Mouse (Mus musculus) cerebellum, adult 2 months (tissue): ENCODE results near the gene Zfp810. TPM values are rescaled to one million over a fixed set of nuclear protein-coding genes. Genes with fewer than 3 reads are reported as not detected.

Source experiments
- DNase-seq, 2 experiments: peaks; one replicate each; pipeline ENCODE4 v3.0.0; 2021
- H3K27ac ChIP-seq: fragments of 200-500 bp; 2 replicates; pipeline ENCODE4 v1.5.1; 2012; ENCODE audit warnings: low read length, control low read depth, inconsistent platforms; ENCODE audit not compliant: insufficient read depth
- H3K27me3 ChIP-seq: fragments of 200-500 bp; 2 replicates; pipeline ENCODE4 v1.6.1; 2012; ENCODE audit warnings: inconsistent platforms, mild to moderate bottlenecking, low read length, moderate library complexity; ENCODE audit not compliant: control insufficient read depth, insufficient read depth
- H3K4me1 ChIP-seq: fragments of 200-500 bp; 2 replicates; pipeline ENCODE4 v1.6.1; 2011; ENCODE audit warnings: low read length; ENCODE audit not compliant: control insufficient read depth, insufficient read depth
- H3K4me3 ChIP-seq: fragments of 200-500 bp; replicated peaks from 2 replicates; pipeline ENCODE3; 2011; ENCODE audit warnings: mild to moderate bottlenecking, low read depth, low read length, control low read depth; ENCODE audit not compliant: insufficient read depth
- CTCF ChIP-seq: fragments of 200-500 bp; IDR thresholded peaks from 2 replicates; pipeline ENCODE4 v1.5.1; 2011; ENCODE audit warnings: low read depth, mild to moderate bottlenecking, control low read depth, low read length, moderate library complexity, borderline replicate concordance; ENCODE audit not compliant: insufficient read depth
- POLR2A ChIP-seq: fragments of 200-500 bp; IDR thresholded peaks from 2 replicates; pipeline ENCODE4 v1.6.1; 2011; ENCODE audit warnings: low read length, control low read depth, borderline replicate concordance; ENCODE audit not compliant: insufficient read depth
- WGBS: fragments of 180-500 bp; shearing (Covaris S2); methylation state at CpG from one replicate; pipeline ENCODE4 v1.1.7; 2018; 5-methylcytosine and 5-hydroxymethylcytosine counted together
- polyA plus RNA-seq: library from polyadenylated mRNA; depleted of rRNA; stranded (reverse); fragments of >200 nt; gene quantifications from 2 replicates; pipeline ENCODE4 v1.2.3, GENCODE M21; 2012

The Zfp810 gene
- polyA plus RNA-seq, 1 experiment: 14.5 TPM

- Histone ChIP-seq H3K27ac (0 out of 2 replicates have a peak overlapping the region, but pooled peaks have one; percentile 17), H3K4me1 (no peaks in the 10 kb centered on the region), H3K27me3 (no peaks in the 10 kb centered on the region), H3K4me3 (peak overlapping the region; percentile 89)
- DNase-seq: peak; percentile 17 to 21
- WGBS: 27% methylated on average over 6 of the region's 6 CpGs
- TF ChIP-seq CTCF: no peak
- TF ChIP-seq POLR2A: no peak
These were observed 722 bp downstream of the Zfp810 start for GRCm38 (mm10) chr9:22306726-22307125.

DNA sequence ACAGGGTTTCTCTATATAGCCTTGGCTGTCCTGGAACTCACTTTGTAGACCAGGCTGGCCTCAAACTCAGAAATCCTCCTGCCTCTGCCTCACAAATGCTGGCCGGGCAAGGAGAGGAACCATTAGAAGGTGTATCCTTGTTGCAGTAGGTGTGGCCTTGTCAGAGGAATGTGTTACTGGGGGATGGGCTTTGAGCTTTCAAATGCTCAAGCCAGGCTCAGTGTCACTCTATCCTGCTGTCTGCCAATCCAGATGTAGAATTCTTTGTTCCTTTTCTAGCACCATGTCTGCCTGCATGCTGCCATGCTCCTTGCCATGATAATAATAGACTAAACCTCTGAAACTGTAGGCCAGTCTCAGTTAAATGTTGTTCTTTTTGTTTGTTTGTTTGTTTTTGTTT is 5.2 kb downstream of the Zfp810 start:
- 95% methylated on average over 1 of the region's 1 CpGs for WGBS
- Histone ChIP-seq H3K27me3 (no peaks in the 10 kb centered on the region), H3K27ac (no peak overlapping the region), H3K4me3 (no peak overlapping the region), H3K4me1 (no peaks in the 10 kb centered on the region)
- DNase-seq: no peak
- TF ChIP-seq CTCF (no peak), POLR2A (no peak)

DNA sequence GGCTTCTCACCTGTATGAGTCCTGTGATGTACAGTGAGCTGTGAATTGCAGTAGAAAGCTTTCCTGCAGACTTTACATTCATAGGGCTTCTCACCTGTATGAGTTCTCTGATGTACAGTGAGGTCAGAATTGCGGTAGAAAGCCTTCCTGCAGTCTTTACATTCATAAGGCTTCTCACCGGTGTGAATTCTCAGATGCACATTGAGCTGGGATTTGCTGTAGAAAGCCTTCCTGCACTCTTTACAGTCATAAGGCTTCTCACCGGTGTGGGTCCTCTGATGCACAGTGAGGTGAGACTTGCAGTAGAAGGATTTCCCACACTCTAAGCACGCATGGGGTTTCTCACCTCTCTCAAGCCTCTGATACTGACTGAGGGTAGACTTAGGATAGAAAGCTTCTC is 28.7 kb downstream of the Zfp810 start:
- Histone ChIP-seq H3K27ac (no peak overlapping the region), H3K4me3 (no peak overlapping the region), H3K27me3 (no peaks in the 10 kb centered on the region; the same call in 1 of the 2 replicates), H3K4me1 (no peaks in the 10 kb centered on the region)
- DNase-seq: no peak
- TF ChIP-seq POLR2A: no peak
- no peak for TF ChIP-seq CTCF
- 99% methylated on average over 4 of the region's 4 CpGs for WGBS

DNA sequence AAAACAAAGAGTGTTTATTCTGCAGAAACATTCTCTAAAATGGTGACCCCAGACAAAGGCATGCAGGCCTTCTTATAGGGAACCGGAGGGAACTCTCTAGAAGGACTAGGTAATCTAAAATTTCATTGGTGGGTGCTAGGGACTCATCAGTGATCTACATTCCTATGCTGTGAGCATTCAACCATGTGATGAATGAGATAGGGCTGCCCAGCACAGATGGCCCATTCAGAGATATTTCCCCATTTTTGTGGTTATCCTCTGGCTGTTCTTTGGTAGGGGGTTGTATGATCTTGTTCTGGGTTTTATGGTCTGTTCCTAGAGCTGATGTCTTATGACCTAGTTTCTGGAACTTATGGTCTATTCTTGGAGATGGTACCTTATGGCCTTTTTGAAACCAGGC is 38.6 kb downstream of the Zfp810 start:
- Histone ChIP-seq H3K4me3 (no peak overlapping the region), H3K27me3 (no peaks in the 10 kb centered on the region), H3K4me1 (no peaks in the 10 kb centered on the region), H3K27ac (no peak overlapping the region)
- TF ChIP-seq POLR2A (no peak), CTCF (no peak)
- DNase-seq: no peak
- 98% methylated on average over 1 of the region's 1 CpGs for WGBS

DNA sequence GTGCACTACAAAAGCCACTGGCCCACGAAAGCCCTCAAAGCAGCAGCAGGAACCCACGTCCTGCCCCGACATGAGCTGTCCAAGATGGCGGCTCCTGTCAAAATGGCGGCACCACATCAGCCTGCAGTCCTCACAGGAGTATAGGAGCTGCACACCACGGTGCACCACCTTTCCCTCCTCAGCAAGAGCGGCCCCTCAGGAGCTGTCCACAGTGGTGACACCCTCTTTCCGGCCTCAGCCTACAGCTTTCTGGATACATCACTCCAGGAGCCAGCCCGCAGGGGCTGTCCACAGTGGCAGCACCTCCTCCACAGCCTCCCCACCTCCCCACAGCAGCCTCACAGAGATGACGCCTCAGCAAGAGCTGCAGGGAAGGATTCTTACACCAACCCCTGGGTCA is 44.8 kb downstream of the Zfp810 start:
- TF ChIP-seq POLR2A (no peak), CTCF (no peak)
- WGBS: 92% methylated on average over 10 of the region's 10 CpGs
- Histone ChIP-seq H3K4me3 (no peak overlapping the region), H3K27ac (no peak overlapping the region), H3K4me1 (no peaks in the 10 kb centered on the region), H3K27me3 (no peaks in the 10 kb centered on the region)
- no peak for DNase-seq

DNA sequence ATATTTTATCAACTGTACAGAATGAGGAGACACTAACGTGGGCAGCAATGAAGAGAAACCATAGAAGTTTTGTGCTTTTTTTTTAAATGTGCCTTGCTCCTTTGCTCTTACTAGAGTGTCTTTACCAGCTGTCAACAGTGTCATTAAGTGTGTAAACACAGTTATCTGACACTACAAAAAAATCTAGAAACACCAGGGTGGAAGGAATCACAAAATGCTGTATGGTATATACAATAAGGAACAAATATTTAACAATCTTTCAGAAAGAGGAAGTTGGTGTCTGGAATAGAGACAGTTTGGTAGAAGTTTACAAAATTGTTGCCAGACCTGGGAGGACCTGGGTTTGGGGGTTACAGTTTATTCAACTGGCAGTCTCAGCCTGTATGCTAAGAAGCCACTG is 45.9 kb downstream of the Zfp810 start:
- 96% methylated on average over 1 of the region's 1 CpGs for WGBS
- Histone ChIP-seq H3K4me3 (no peak overlapping the region), H3K27me3 (no peaks in the 10 kb centered on the region), H3K27ac (no peak overlapping the region), H3K4me1 (no peaks in the 10 kb centered on the region)
- DNase-seq: no peak
- TF ChIP-seq POLR2A (no peak), CTCF (no peak)

DNA sequence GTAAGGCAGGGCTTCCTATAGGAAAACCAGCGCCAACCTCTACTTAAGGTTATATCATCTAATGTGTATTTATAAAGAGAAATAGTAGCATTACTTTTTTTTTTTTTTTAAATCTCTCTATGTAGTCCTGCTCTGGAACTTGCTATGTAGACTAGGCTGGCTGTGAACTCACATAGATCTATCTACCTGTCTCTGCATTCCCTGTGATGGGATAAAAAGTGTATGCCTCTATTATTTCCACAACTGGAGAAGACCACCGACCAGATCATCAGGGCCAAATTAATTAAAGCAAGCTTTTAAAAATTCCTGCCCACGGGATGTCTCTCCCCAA is 47.4 kb downstream of the Zfp810 start:
- Histone ChIP-seq H3K27ac (no peak overlapping the region), H3K4me1 (no peaks in the 10 kb centered on the region), H3K4me3 (peak overlapping the region; percentile 89), H3K27me3 (no peaks in the 10 kb centered on the region)
- TF ChIP-seq POLR2A: no peak
- TF ChIP-seq CTCF: no peak
- 27% methylated on average over 3 of the region's 3 CpGs for WGBS
- DNase-seq: no peak

DNA sequence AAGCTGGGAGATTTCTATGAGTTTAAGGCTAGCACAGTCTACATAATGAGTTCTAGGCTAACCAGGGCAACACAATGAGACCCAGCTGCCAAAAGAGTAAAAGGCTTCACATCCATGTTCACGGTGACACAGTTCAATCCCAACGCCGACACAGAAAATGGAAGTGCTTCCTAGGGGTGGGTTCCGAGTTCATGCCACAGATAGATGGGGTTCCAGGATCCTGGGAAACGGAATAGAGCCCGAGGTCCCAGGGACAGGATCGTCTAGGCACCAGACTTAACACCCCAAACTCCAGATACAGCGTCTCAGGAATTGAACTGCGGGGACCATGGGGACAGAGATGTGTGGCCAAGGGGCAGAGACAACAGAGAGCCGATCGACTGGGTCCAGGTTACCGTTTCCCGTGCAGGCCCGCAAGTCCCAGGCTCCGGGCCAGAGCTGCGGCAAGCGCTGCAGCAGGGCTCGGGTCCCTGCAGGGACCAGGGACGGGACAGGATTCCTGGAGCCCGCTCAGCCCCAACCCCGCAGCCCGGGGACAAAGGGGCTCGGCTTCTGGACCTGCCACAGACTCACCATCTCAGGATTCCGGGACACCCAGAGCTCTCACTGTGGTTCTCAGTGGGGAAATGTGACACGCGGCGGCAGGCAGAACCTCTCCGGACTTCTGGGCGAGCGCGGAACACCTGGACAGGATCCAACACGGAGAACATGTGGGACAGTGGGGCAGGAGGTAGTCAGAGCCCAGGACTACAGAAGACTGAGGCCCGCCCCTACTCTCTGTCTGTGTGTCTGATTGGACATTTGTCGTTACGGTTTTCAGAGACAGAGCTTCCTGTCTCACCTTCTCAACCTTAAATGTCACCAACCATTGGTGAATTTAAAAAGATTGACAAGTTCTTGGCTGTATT is 48.0 kb downstream of the Zfp810 start, which contains the start of gene Zfp599:
Gene Zfp599, minus strand, starts transcription at position 712 of the 908 bp plus-strand sequence.
- peak; percentile 83 to 87 for DNase-seq
- Histone ChIP-seq H3K27ac (peak within 1 kb of the TSS; percentile 35), H3K4me3 (peak within 1 kb of the TSS; percentile 89), H3K27me3 (no peaks in the 10 kb centered on the region), H3K4me1 (no peaks in the 10 kb centered on the region)
- whole genome bisulfite sequencing: under 1% methylated on average over 35 of the region's 35 CpGs
- TF ChIP-seq POLR2A (peak; percentile 43; the same call in 1 of the 2 replicates), CTCF (no peak)
